In the genomic region with DNA sequence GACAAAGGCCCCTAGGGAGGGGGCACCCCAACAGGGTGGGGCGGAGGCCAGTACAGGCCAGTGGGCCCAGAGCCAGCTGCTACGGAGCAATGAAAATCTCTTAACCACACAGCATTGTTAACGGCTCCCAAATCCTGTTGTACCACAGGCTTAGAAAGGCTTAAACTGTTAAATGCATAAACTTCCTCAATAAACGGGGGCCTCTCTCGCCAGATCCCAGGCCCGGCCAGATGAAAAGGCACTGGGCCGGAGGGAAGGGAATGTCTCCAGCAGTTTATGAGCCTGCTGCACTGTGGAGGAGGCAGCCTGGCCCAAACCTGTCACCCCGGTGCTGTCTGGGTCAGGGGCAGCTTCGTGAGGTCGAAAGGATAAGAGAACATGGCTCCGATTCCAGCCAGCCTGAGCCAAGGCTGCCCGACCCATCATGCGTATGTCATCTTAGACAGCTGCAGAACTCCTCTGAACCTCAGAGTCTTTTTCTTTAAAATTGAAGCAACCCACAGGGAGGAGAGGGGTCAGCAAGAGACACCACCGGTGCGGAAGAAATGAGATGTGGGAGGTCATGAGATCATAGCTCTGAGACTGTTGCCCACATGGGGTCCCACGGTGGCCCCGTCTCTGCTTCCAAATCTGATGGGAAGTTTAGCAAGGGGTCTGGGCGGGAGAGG, we compare ENCODE assay signal across 11 mouse cellular contexts.
A peak's percentile ranks its signal among the peaks of the same experiment; 100 is the strongest.
DNase-seq lines count a peak whose midpoint lies in the region; ATAC-seq lines count a peak whose summit lies in the region.
"Had no signal": no experiment of that assay in that cellular context is flagged by ENCODE, and none has a peak within 500 bp of the region (broad histone marks: within the 10 kb centered on the region; RNA-seq: fewer than 3 reads in every experiment).

No protein-coding gene starts in this region.

- H3K9me3 ChIP-seq in heart, embryonic 13.5 days, result no peaks in the 10 kb centered on the region
- H3K9me3 ChIP-seq in embryonic facial prominence, embryonic 11.5 days (replicated peaks; ENCODE audit: control insufficient read depth, low read length), result no peaks in the 10 kb centered on the region
- H3K9me3 ChIP-seq in hindbrain, embryonic 14.5 days (ENCODE audit: control insufficient read depth, low read length), result no peaks in the 10 kb centered on the region
- no peaks in the 10 kb centered on the region for H3K9me3 ChIP-seq in midbrain, embryonic 15.5 days
- H3K9me3 ChIP-seq: liver, embryonic 13.5 days had no signal

- intact Hi-C loops in heart, postnatal 10 days (cut with DNase I), result no loop called here
- intact Hi-C loops in left cerebral cortex, postnatal 36 days (cut with DNase I), result no loop called here

- H3K27ac ChIP-seq in heart, embryonic 13.5 days (replicated peaks), result 0 out of 2 replicates have a peak overlapping the region, but pooled peaks have one; percentile 4
- 0 out of 2 replicates have a peak overlapping the region, but pooled peaks have one; percentile 9 for H3K27ac ChIP-seq in embryonic facial prominence, embryonic 11.5 days (replicated peaks; ENCODE audit: low read depth, low read length)
- 0 out of 2 replicates have a peak overlapping the region, but pooled peaks have one; percentile 33 for H3K27ac ChIP-seq in hindbrain, embryonic 14.5 days
- peak overlapping the region; percentile 59 for H3K27ac ChIP-seq in midbrain, embryonic 15.5 days
- H3K27ac ChIP-seq: liver, embryonic 13.5 days had no signal

- no peak overlapping the region for H3K4me3 ChIP-seq in heart, embryonic 13.5 days
- no peak overlapping the region for H3K4me3 ChIP-seq in embryonic facial prominence, embryonic 11.5 days (ENCODE audit: low read depth, low read length)
- no peak overlapping the region for H3K4me3 ChIP-seq in hindbrain, embryonic 14.5 days (replicated peaks; ENCODE audit: low read length)
- no peak overlapping the region for H3K4me3 ChIP-seq in midbrain, embryonic 15.5 days
- H3K4me3 ChIP-seq: liver, embryonic 13.5 days had no signal

- no peak for DNase-seq in heart, postnatal 10 days
- DNase-seq in embryonic facial prominence, embryonic 11.5 days (ENCODE audit: low spot score), result no peak
- DNase-seq in hindbrain, embryonic 14.5 days (ENCODE audit: low spot score), result no peak
- no peak for DNase-seq in testis, postnatal 14 days (ENCODE audit: low spot score)
- no peak for DNase-seq in natural killer cell, adult 2 months (ENCODE audit: low spot score in 2 of 2)
- DNase-seq in left cerebral cortex, postnatal 36 days (ENCODE audit: low spot score in 2 of 2), result no peak
- DNase-seq: adrenal gland, adult 8-10 months; cerebellum, adult 18-20 months; liver, embryonic 13.5 days had no signal

- WGBS in heart, embryonic 13.5 days, result 62% methylated on average over 18 of the region's 18 CpGs
- WGBS in embryonic facial prominence, embryonic 11.5 days, result 41% methylated on average over 18 of the region's 18 CpGs
- WGBS in hindbrain, embryonic 14.5 days, result 25% methylated on average over 18 of the region's 18 CpGs
- WGBS in midbrain, embryonic 15.5 days, result 9% methylated on average over 18 of the region's 18 CpGs

- no peaks in the 10 kb centered on the region for H3K36me3 ChIP-seq in heart, embryonic 13.5 days
- H3K36me3 ChIP-seq in embryonic facial prominence, embryonic 11.5 days (replicated peaks; ENCODE audit: control insufficient read depth, insufficient read depth, low read depth, low read length), result no peaks in the 10 kb centered on the region
- 0 out of 2 replicates have a peak, but pooled peaks cover 11% of the 10 kb centered on the region for H3K36me3 ChIP-seq in hindbrain, embryonic 14.5 days (replicated peaks; ENCODE audit: control insufficient read depth, insufficient read depth)
- no peaks in the 10 kb centered on the region for H3K36me3 ChIP-seq in midbrain, embryonic 15.5 days (replicated peaks)
- H3K36me3 ChIP-seq: liver, embryonic 13.5 days had no signal

- H3K27me3 ChIP-seq in heart, embryonic 13.5 days (replicated peaks), result peaks cover 15% of the 10 kb centered on the region
- H3K27me3 ChIP-seq in embryonic facial prominence, embryonic 11.5 days (ENCODE audit: control insufficient read depth, insufficient read depth, low read length), result no peaks in the 10 kb centered on the region
- no peaks in the 10 kb centered on the region for H3K27me3 ChIP-seq in hindbrain, embryonic 14.5 days (ENCODE audit: control insufficient read depth, insufficient read depth, low read length)
- no peaks in the 10 kb centered on the region for H3K27me3 ChIP-seq in midbrain, embryonic 15.5 days (replicated peaks)

- H3K4me1 ChIP-seq in heart, embryonic 13.5 days, result peaks cover 15% of the 10 kb centered on the region
- H3K4me1 ChIP-seq in embryonic facial prominence, embryonic 11.5 days (ENCODE audit: control insufficient read depth, insufficient read depth, low read length), result peaks cover 21% of the 10 kb centered on the region
- peaks cover 18% of the 10 kb centered on the region for H3K4me1 ChIP-seq in hindbrain, embryonic 14.5 days (replicated peaks; ENCODE audit: control insufficient read depth, insufficient read depth, low read length)
- peaks cover 49% of the 10 kb centered on the region for H3K4me1 ChIP-seq in midbrain, embryonic 15.5 days
- H3K4me1 ChIP-seq: liver, embryonic 13.5 days had no signal

- no peak overlapping the region for H3K4me2 ChIP-seq in heart, embryonic 13.5 days
- no peak overlapping the region for H3K4me2 ChIP-seq in embryonic facial prominence, embryonic 11.5 days (ENCODE audit: low read depth, low read length)
- no peak overlapping the region for H3K4me2 ChIP-seq in hindbrain, embryonic 14.5 days (replicated peaks)
- H3K4me2 ChIP-seq in midbrain, embryonic 15.5 days, result no peak overlapping the region
- H3K4me2 ChIP-seq: liver, embryonic 13.5 days had no signal

- 0 out of 2 replicates have a peak overlapping the region, but pooled peaks have one; percentile 14 for H3K9ac ChIP-seq in heart, embryonic 13.5 days
- no peak overlapping the region for H3K9ac ChIP-seq in embryonic facial prominence, embryonic 11.5 days (replicated peaks; ENCODE audit: low read length)
- H3K9ac ChIP-seq in hindbrain, embryonic 14.5 days, result no peak overlapping the region
- no peak overlapping the region for H3K9ac ChIP-seq in midbrain, embryonic 15.5 days
- H3K9ac ChIP-seq: liver, embryonic 13.5 days had no signal

- no peak for ATAC-seq in heart, embryonic 13.5 days (ENCODE audit: extremely low read depth, insufficient number of reproducible peaks, low FRiP score, low TSS enrichment)
- no peak for ATAC-seq in embryonic facial prominence, embryonic 11.5 days (replicated peaks; ENCODE audit: insufficient number of reproducible peaks, low FRiP score, low TSS enrichment, low read depth)
- ATAC-seq in hindbrain, embryonic 14.5 days (ENCODE audit: low FRiP score), result no peak
- no peak for ATAC-seq in midbrain, embryonic 15.5 days (replicated peaks)

Comparison
In these comparisons a context has a peak if more than half of its experiments do, and no peak if none do; other contexts are left out.
1. H3K27ac ChIP-seq: peak in every context shown above with its lines; median percentile 59 in midbrain, embryonic 15.5 days; 33 in hindbrain, embryonic 14.5 days; 9 in embryonic facial prominence, embryonic 11.5 days; 4 in heart, embryonic 13.5 days.